Mouse (Mus musculus): ENCODE data around the gene Tssk2. TPM values are rescaled to one million over a fixed set of nuclear protein-coding genes. Genes with fewer than 3 reads are reported as not detected.

The Tssk2 gene
- polyA plus RNA-seq, 1 experiment from 2014 or later = not detected

- no peak for ATAC-seq
- DNase-seq = no peak
- Histone ChIP-seq H3K4me3 (ENCODE audit: low read depth, low read length) (no peak overlapping the region), H3K27me3 (ENCODE audit: insufficient read depth, low read length) (no peaks in the 10 kb centered on the region), H3K9ac (replicated peaks) (no peak overlapping the region), H3K9me3 (ENCODE audit: low read length) (no peaks in the 10 kb centered on the region), H3K4me2 (ENCODE audit: low read depth, low read length) (no peak overlapping the region), H3K36me3 (replicated peaks; ENCODE audit: insufficient read depth, low read length) (no peaks in the 10 kb centered on the region), H3K4me1 (ENCODE audit: insufficient read depth) (no peaks in the 10 kb centered on the region), H3K27ac (ENCODE audit: low read depth) (no peak overlapping the region)
- no peak for TF ChIP-seq EP300 (IDR thresholded peaks at IDR 0.05; ENCODE audit: low read depth)
- TF ChIP-seq CTCF (IDR thresholded peaks at IDR 0.05; ENCODE audit: low read depth) = no peak
- 63% methylated on average over 2 of the region's 2 CpGs for WGBS (ENCODE audit: insufficient replicate concordance)
Observed at GRCm38 (mm10) chr16:17949421-17949877, 51.0 kb downstream of the Tssk2 start.

Other genes with a start within 250 kb of the Tssk2 start
- 11.0 and 11.6 TPM in 2 replicates for gene Med15, start 165.7 kb upstream of the Tssk2 start, polyA plus RNA-seq (2015; fragmentation: Nextera tagmentation; extraction: Ambion mirVana)
- gene Klhl22, start 139.0 kb upstream of the Tssk2 start, polyA plus RNA-seq (2015; fragmentation: Nextera tagmentation; extraction: Ambion mirVana) = 7.8 and 8.0 TPM in 2 replicates
- 0.97 and 1.6 TPM in 2 replicates for gene Scarf2, start 101.4 kb upstream of the Tssk2 start, polyA plus RNA-seq (2015; fragmentation: Nextera tagmentation; extraction: Ambion mirVana)
- not detected in 2 replicates for gene B830017H08Rik, start 65.5 kb upstream of the Tssk2 start, polyA plus RNA-seq (2015; fragmentation: Nextera tagmentation; extraction: Ambion mirVana)
- 0.26 and 0.52 TPM in 2 replicates for gene Car15, start 60.3 kb upstream of the Tssk2 start, polyA plus RNA-seq (2015; fragmentation: Nextera tagmentation; extraction: Ambion mirVana)
- not detected in 2 replicates for gene Gm20518, start 7.0 kb upstream of the Tssk2 start, polyA plus RNA-seq (2015; fragmentation: Nextera tagmentation; extraction: Ambion mirVana)
- gene Tssk1, start 4.4 kb upstream of the Tssk2 start, polyA plus RNA-seq (2015; fragmentation: Nextera tagmentation; extraction: Ambion mirVana) = 0.04 and 0.08 TPM in 2 replicates
- 17.9 and 18.0 TPM in 2 replicates for gene Dgcr2, start 75 bp upstream of the Tssk2 start, polyA plus RNA-seq (2015; fragmentation: Nextera tagmentation; extraction: Ambion mirVana)
- gene Ess2, start 12.7 kb downstream of the Tssk2 start, polyA plus RNA-seq (2015; fragmentation: Nextera tagmentation; extraction: Ambion mirVana) = 5.6 and 6.6 TPM in 2 replicates
- gene Gsc2, start 16.4 kb downstream of the Tssk2 start, polyA plus RNA-seq (2015; fragmentation: Nextera tagmentation; extraction: Ambion mirVana) = not detected in 2 replicates
- 77.7 and 78.3 TPM in 2 replicates for gene Slc25a1, start 29.6 kb downstream of the Tssk2 start, polyA plus RNA-seq (2015; fragmentation: Nextera tagmentation; extraction: Ambion mirVana)
- gene Vpreb2, start 81.8 kb downstream of the Tssk2 start, polyA plus RNA-seq (2015; fragmentation: Nextera tagmentation; extraction: Ambion mirVana) = 2.6 TPM in 2 replicates
- 23.2 and 24.4 TPM in 2 replicates for gene Dgcr6, start 154.2 kb downstream of the Tssk2 start, polyA plus RNA-seq (2015; fragmentation: Nextera tagmentation; extraction: Ambion mirVana)
- 2.9 and 3.0 TPM in 2 replicates for gene Prodh, start 191.6 kb downstream of the Tssk2 start, polyA plus RNA-seq (2015; fragmentation: Nextera tagmentation; extraction: Ambion mirVana)
- 0.15 and 0.21 TPM in 2 replicates for gene Rtn4r, start 229.0 kb downstream of the Tssk2 start, polyA plus RNA-seq (2015; fragmentation: Nextera tagmentation; extraction: Ambion mirVana)

Data from liver, postnatal 0 days (tissue).